11 mouse cellular contexts compared by ENCODE assay signal in genomic region chr17:56554122-56554551, GRCm38 (mm10). TPM values are rescaled to one million over a fixed set of nuclear protein-coding genes. Genes with fewer than 3 reads are reported as not detected.
DNase-seq lines count a peak whose midpoint lies in the region; ATAC-seq and TF ChIP-seq lines count a peak whose summit lies in the region.
"Had no signal": no experiment of that assay in that cellular context is flagged by ENCODE, and none has a peak within 500 bp of the region (broad histone marks: within the 10 kb centered on the region; RNA-seq: fewer than 3 reads in every experiment).

Gene Gm20219 (minus strand): TSS chr17:56554387.

- 82% methylated on average over 20 of the region's 20 CpGs for WGBS in forebrain, embryonic 12.5 days
- 83% methylated on average over 20 of the region's 20 CpGs for WGBS in forebrain, embryonic 11.5 days
- 48% methylated on average over 20 of the region's 20 CpGs for WGBS in intestine, postnatal 0 days
- WGBS in lung, embryonic 15.5 days = 57% methylated on average over 20 of the region's 20 CpGs

- peaks cover 28% of the 10 kb centered on the region for H3K4me1 ChIP-seq in forebrain, embryonic 12.5 days
- peaks cover 13% of the 10 kb centered on the region for H3K4me1 ChIP-seq in forebrain, embryonic 11.5 days (replicated peaks; ENCODE audit: control insufficient read depth, insufficient read depth, low read length)
- peaks cover 59% of the 10 kb centered on the region for H3K4me1 ChIP-seq in E14TG2a.4 (replicated peaks; ENCODE audit: low read depth, low read length)
- H3K4me1 ChIP-seq in intestine, postnatal 0 days (replicated peaks; ENCODE audit: control insufficient read depth, insufficient read depth, low read length) = no peaks in the 10 kb centered on the region
- peaks cover 6% of the 10 kb centered on the region; the same call in 1 of the 2 replicates for H3K4me1 ChIP-seq in lung, embryonic 15.5 days
- H3K4me1 ChIP-seq: limb, embryonic 13.5 days had no signal

- H3K4me3 ChIP-seq in forebrain, embryonic 12.5 days (replicated peaks) = no peak within 1 kb of the TSS
- H3K4me3 ChIP-seq in forebrain, embryonic 11.5 days (ENCODE audit: low read depth, low read length) = no peak within 1 kb of the TSS
- H3K4me3 ChIP-seq in E14TG2a.4 (replicated peaks; ENCODE audit: low read length) = peak within 1 kb of the TSS; percentile 65
- no peak within 1 kb of the TSS for H3K4me3 ChIP-seq in intestine, postnatal 0 days (ENCODE audit: low read depth, low read length)
- H3K4me3 ChIP-seq in lung, embryonic 15.5 days = peak within 1 kb of the TSS; percentile 22
- H3K4me3 ChIP-seq in layer of hippocampus, adult 2 months = no peak within 1 kb of the TSS
- H3K4me3 ChIP-seq: limb, embryonic 13.5 days; neural tube, embryonic 12.5 days had no signal

- no peak for DNase-seq in forebrain, embryonic 11.5 days (ENCODE audit: low spot score)
- DNase-seq in cerebellum, postnatal 25 days = no peak
- no peak for DNase-seq in heart, postnatal 4 days
- no peak for DNase-seq in layer of hippocampus, adult 2 months (ENCODE audit: low spot score in 2 of 2)
- DNase-seq: cerebellum, adult 11 months had no signal

- no peaks in the 10 kb centered on the region for H3K27me3 ChIP-seq in forebrain, embryonic 12.5 days
- H3K27me3 ChIP-seq in forebrain, embryonic 11.5 days (ENCODE audit: control insufficient read depth, insufficient read depth, low read length) = no peaks in the 10 kb centered on the region
- no peaks in the 10 kb centered on the region for H3K27me3 ChIP-seq in E14TG2a.4 (ENCODE audit: insufficient read depth, low read length)
- H3K27me3 ChIP-seq in intestine, postnatal 0 days (replicated peaks; ENCODE audit: control insufficient read depth, insufficient read depth, low read length) = no peaks in the 10 kb centered on the region
- H3K27me3 ChIP-seq in lung, embryonic 15.5 days = no peaks in the 10 kb centered on the region
- H3K27me3 ChIP-seq: limb, embryonic 13.5 days; neural tube, embryonic 12.5 days had no signal

- no peaks in the 10 kb centered on the region for H3K36me3 ChIP-seq in forebrain, embryonic 12.5 days (replicated peaks)
- no peaks in the 10 kb centered on the region for H3K36me3 ChIP-seq in forebrain, embryonic 11.5 days (ENCODE audit: control insufficient read depth, insufficient read depth, low read length)
- H3K36me3 ChIP-seq in E14TG2a.4 (ENCODE audit: insufficient read depth, low read length) = peaks cover 8% of the 10 kb centered on the region; the same call in 1 of the 2 replicates
- H3K36me3 ChIP-seq in intestine, postnatal 0 days (ENCODE audit: control insufficient read depth, insufficient read depth) = no peaks in the 10 kb centered on the region; the same call in 1 of the 2 replicates
- no peaks in the 10 kb centered on the region for H3K36me3 ChIP-seq in lung, embryonic 15.5 days
- H3K36me3 ChIP-seq: limb, embryonic 13.5 days; neural tube, embryonic 12.5 days had no signal

- ATAC-seq in forebrain, embryonic 12.5 days (ENCODE audit: low FRiP score) = no peak
- ATAC-seq in forebrain, embryonic 11.5 days (replicated peaks; ENCODE audit: low FRiP score) = no peak
- peak; percentile 80 for ATAC-seq in intestine, postnatal 0 days
- peak; percentile 75 for ATAC-seq in lung, embryonic 15.5 days (ENCODE audit: borderline replicate concordance, extremely low read depth, low FRiP score, low TSS enrichment)

- H3K9me3 ChIP-seq in forebrain, embryonic 12.5 days = no peaks in the 10 kb centered on the region
- no peaks in the 10 kb centered on the region for H3K9me3 ChIP-seq in forebrain, embryonic 11.5 days (ENCODE audit: control insufficient read depth, low read length)
- no peaks in the 10 kb centered on the region for H3K9me3 ChIP-seq in E14TG2a.4 (ENCODE audit: low read length)
- H3K9me3 ChIP-seq in intestine, postnatal 0 days (ENCODE audit: control insufficient read depth) = no peaks in the 10 kb centered on the region
- no peaks in the 10 kb centered on the region for H3K9me3 ChIP-seq in lung, embryonic 15.5 days
- H3K9me3 ChIP-seq: limb, embryonic 13.5 days; neural tube, embryonic 12.5 days had no signal

- H3K4me2 ChIP-seq in forebrain, embryonic 12.5 days = no peak within 1 kb of the TSS
- no peak within 1 kb of the TSS for H3K4me2 ChIP-seq in forebrain, embryonic 11.5 days (ENCODE audit: low read depth, low read length, severe bottlenecking)
- H3K4me2 ChIP-seq in intestine, postnatal 0 days (replicated peaks; ENCODE audit: low read depth) = 0 out of 2 replicates have a peak within 1 kb of the TSS, but pooled peaks have one; percentile 21
- peak within 1 kb of the TSS; percentile 40 for H3K4me2 ChIP-seq in lung, embryonic 15.5 days
- H3K4me2 ChIP-seq: limb, embryonic 13.5 days; neural tube, embryonic 12.5 days had no signal

- no peak within 1 kb of the TSS for H3K9ac ChIP-seq in forebrain, embryonic 12.5 days
- no peak within 1 kb of the TSS for H3K9ac ChIP-seq in forebrain, embryonic 11.5 days (ENCODE audit: low read length)
- no peak within 1 kb of the TSS for H3K9ac ChIP-seq in intestine, postnatal 0 days (ENCODE audit: low read depth, low read length)
- H3K9ac ChIP-seq in lung, embryonic 15.5 days = peak within 1 kb of the TSS; percentile 24; the same call in 1 of the 2 replicates
- H3K9ac ChIP-seq: limb, embryonic 13.5 days; neural tube, embryonic 12.5 days had no signal

- no peak for TF ChIP-seq CTCF in E14TG2a.4 (conservative IDR thresholded peaks at IDR 0.05; ENCODE audit: low read length)
- no peak for TF ChIP-seq CTCF in intestine, postnatal 0 days (IDR thresholded peaks at IDR 0.05; ENCODE audit: low read depth)
- no peak for TF ChIP-seq CTCF in layer of hippocampus, adult 2 months (conservative IDR thresholded peaks at IDR 0.05)

- H3K27ac ChIP-seq in forebrain, embryonic 12.5 days = peak within 1 kb of the TSS; percentile 97; the same call in 1 of the 2 replicates
- no peak within 1 kb of the TSS for H3K27ac ChIP-seq in forebrain, embryonic 11.5 days (ENCODE audit: low read depth, low read length)
- no peak within 1 kb of the TSS for H3K27ac ChIP-seq in intestine, postnatal 0 days (ENCODE audit: low read depth, low read length)
- H3K27ac ChIP-seq in lung, embryonic 15.5 days = peak within 1 kb of the TSS; percentile 57; the same call in 1 of the 2 replicates
- H3K27ac ChIP-seq in layer of hippocampus, adult 2 months = no peak within 1 kb of the TSS
- H3K27ac ChIP-seq: limb, embryonic 13.5 days had no signal

RNA-seq across cellular contexts. Expression of gene Gm20219, which starts in this region (rescaled TPM):
- 0.87 and 1.4 TPM in 2 replicates for polyA plus RNA-seq in forebrain, embryonic 12.5 days (2016; fragmentation: Nextera tagmentation; extraction: Ambion mirVana)
- 1.1 and 1.3 TPM in 2 replicates for polyA plus RNA-seq in forebrain, embryonic 11.5 days (2014; fragmentation: Nextera tagmentation; extraction: Ambion mirVana)
- not detected in 2 replicates for polyA plus RNA-seq in intestine, postnatal 0 days (2015; fragmentation: Nextera tagmentation; extraction: Ambion mirVana)
- polyA plus RNA-seq in lung, embryonic 15.5 days (2015; fragmentation: Nextera tagmentation; extraction: Ambion mirVana) = 2.4 and 4.5 TPM in 2 replicates
- under 1 TPM; 0.54 to 0.71 TPM for total RNA-seq in heart, postnatal 4 days (2021)
- 1 to 10 TPM; 3.5 to 5.1 TPM for total RNA-seq in layer of hippocampus, adult 2 months (2021)

Comparison
In these comparisons a context has a peak if more than half of its experiments do, and no peak if none do; other contexts are left out.
1. H3K27ac ChIP-seq: peak in forebrain, embryonic 12.5 days (single experiment) and lung, embryonic 15.5 days (single experiment); none in forebrain, embryonic 11.5 days (single experiment), intestine, postnatal 0 days (single experiment) and layer of hippocampus, adult 2 months (single experiment).
2. Peak in ATAC-seq and H3K4me2 ChIP-seq in intestine, postnatal 0 days; RNA of the gene not detected or under 1 TPM.
3. H3K4me3 ChIP-seq: peak in E14TG2a.4 (single experiment) and lung, embryonic 15.5 days (single experiment); none in forebrain, embryonic 12.5 days (single experiment), forebrain, embryonic 11.5 days (single experiment), intestine, postnatal 0 days (single experiment) and layer of hippocampus, adult 2 months (single experiment).